Mouse (Mus musculus): ENCODE data around the gene Fbxw5.

Gene Fbxw5

GRCm38 (mm10) chr2:25500576-25501405, at the start of gene Fbxw5:
Fbxw5 (plus strand) TSS chr2:25500750.
- DNase-seq: peak; percentile 83

GRCm38 (mm10) chr2:25450853-25451647, 49.5 kb upstream of the Fbxw5 start:
- DNase-seq: no peak

- DNase-seq: no peak
Measured at GRCm38 (mm10) chr2:25452951-25453350, 47.6 kb upstream of the Fbxw5 start.

GRCm38 (mm10) chr2:25456205-25456953, 44.2 kb upstream of the Fbxw5 start, which contains the start of gene Clic3:
Clic3 (plus strand) TSS chr2:25456838.
- DNase-seq: no peak

- no peak for DNase-seq
Measured at GRCm38 (mm10) chr2:25457022-25457896, 43.3 kb upstream of the Fbxw5 start.

GRCm38 (mm10) chr2:25458911-25459310, 41.6 kb upstream of the Fbxw5 start:
- no peak for DNase-seq

- DNase-seq: no peak
Measured at GRCm38 (mm10) chr2:25460135-25460534, 40.4 kb upstream of the Fbxw5 start.

- DNase-seq: peak; percentile 93
Measured at GRCm38 (mm10) chr2:25460551-25461309, 39.8 kb upstream of the Fbxw5 start, which contains the start of gene Paxx. Paxx (minus strand) TSS chr2:25461094.

GRCm38 (mm10) chr2:25461407-25461806, 39.1 kb upstream of the Fbxw5 start:
- DNase-seq: no peak

GRCm38 (mm10) chr2:25463630-25464029, 36.9 kb upstream of the Fbxw5 start:
- no peak for DNase-seq

- DNase-seq: no peak
Measured at GRCm38 (mm10) chr2:25465256-25465655, 35.3 kb upstream of the Fbxw5 start.

- DNase-seq: no peak
Measured at GRCm38 (mm10) chr2:25465816-25466635, 34.5 kb upstream of the Fbxw5 start.

GRCm38 (mm10) chr2:25467606-25468303, 32.8 kb upstream of the Fbxw5 start:
- no peak for DNase-seq

- DNase-seq: peak; percentile 70
Measured at GRCm38 (mm10) chr2:25468962-25469915, 31.3 kb upstream of the Fbxw5 start.

GRCm38 (mm10) chr2:25469969-25470368, 30.6 kb upstream of the Fbxw5 start, which contains the start of gene Ptgds:
Ptgds (minus strand) TSS chr2:25470046.
- no peak for DNase-seq

GRCm38 (mm10) chr2:25472550-25472949, 28.0 kb upstream of the Fbxw5 start:
- DNase-seq: no peak

- DNase-seq: no peak
Measured at GRCm38 (mm10) chr2:25477541-25477940, 23.0 kb upstream of the Fbxw5 start.

- peak; percentile 96 for DNase-seq
Measured at GRCm38 (mm10) chr2:25477967-25478675, 22.4 kb upstream of the Fbxw5 start.

Data from cerebellum, adult 11 months (tissue).